Mouse (Mus musculus): ENCODE results near the gene 1810037I17Rik. TPM values are rescaled to one million over a fixed set of nuclear protein-coding genes. Genes with fewer than 3 reads are reported as not detected.

Gene 1810037I17Rik
- total and polyA plus RNA-seq, 3 experiments = 47.3 to 64.9 TPM; not detected in 1

DNA sequence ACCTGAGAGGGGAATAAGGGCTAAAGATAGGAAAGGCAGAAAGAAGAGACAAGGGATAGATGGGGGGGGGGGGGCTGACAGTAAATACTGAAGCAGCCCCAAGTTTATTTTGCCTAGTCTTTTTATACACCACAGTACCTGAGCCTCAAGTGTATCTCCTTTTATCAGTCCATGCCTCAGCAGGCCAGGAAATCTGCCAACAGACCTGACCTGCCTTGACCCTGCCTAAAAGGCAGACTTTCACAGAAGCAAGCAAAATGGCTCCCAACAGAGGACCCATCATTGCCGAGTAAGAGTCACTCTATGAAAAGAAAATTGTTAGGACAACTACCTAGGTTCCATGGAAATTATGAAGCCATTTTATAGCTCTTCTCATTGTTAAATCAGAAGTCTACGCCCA, 16.2 kb upstream of the 1810037I17Rik start:
- Histone ChIP-seq H3K27ac (ENCODE audit: control insufficient read depth, low read depth, low read length) (no peak overlapping the region), H3K9me3 (replicated peaks; ENCODE audit: insufficient read depth, low read length) (no peaks in the 10 kb centered on the region), H3K9ac (ENCODE audit: control insufficient read depth, low read depth, low read length, poor library complexity, severe bottlenecking) (no peak overlapping the region), H3K4me1 (ENCODE audit: control insufficient read depth in 1 of 2, insufficient read depth in 2 of 2, low read length in 2 of 2) (no peaks in the 10 kb centered on the region), H3K36me3 (ENCODE audit: control insufficient read depth in 1 of 2, insufficient read depth in 2 of 2, low read length in 2 of 2) (no peaks in the 10 kb centered on the region), H3K27me3 (ENCODE audit: control insufficient read depth in 1 of 2, insufficient read depth in 2 of 2, low read length in 2 of 2) (no peaks in the 10 kb centered on the region), H3K4me3 (ENCODE audit: control insufficient read depth in 1 of 2, insufficient read depth in 1 of 2, low read depth in 2 of 2, low read length in 2 of 2) (no peak overlapping the region), H3K79me2 (ENCODE audit: control insufficient read depth, insufficient read depth, low read length, poor library complexity) (no peaks in the 10 kb centered on the region)
- DNase-seq (ENCODE audit: low read depth, low spot score) = no peak
- TF ChIP-seq USF1 (IDR thresholded peaks at IDR 0.05; ENCODE audit: low read depth, low read length) (no peak), MAFK (IDR thresholded peaks at IDR 0.05; ENCODE audit: borderline replicate concordance, low read depth, low read length) (no peak), UBTF (IDR thresholded peaks at IDR 0.05; ENCODE audit: borderline replicate concordance, insufficient read depth, low read depth, low read length) (no peak), CHD2 (IDR thresholded peaks at IDR 0.05; ENCODE audit: low read length) (no peak), POLR2AphosphoS2 (IDR thresholded peaks at IDR 0.05; ENCODE audit: low read length) (no peak), TCF12 (IDR thresholded peaks at IDR 0.05; ENCODE audit: low read depth, low read length) (no peak), ZC3H11A (IDR thresholded peaks at IDR 0.05; ENCODE audit: low read depth, low read length) (no peak), MYB (IDR thresholded peaks at IDR 0.05; ENCODE audit: low read depth, low read length) (no peak), MAZ (IDR thresholded peaks at IDR 0.05; ENCODE audit: low read depth, low read length) (no peak), NELFE (IDR thresholded peaks at IDR 0.05; ENCODE audit: low read depth, low read length) (no peak), KAT2A (conservative IDR thresholded peaks at IDR 0.05; ENCODE audit: low read depth, low read length) (no peak), ZKSCAN1 (IDR thresholded peaks at IDR 0.05; ENCODE audit: low read depth, low read length) (no peak), MXI1 (IDR thresholded peaks at IDR 0.05; ENCODE audit: low read depth, low read length) (no peak), CHD1 (IDR thresholded peaks at IDR 0.05; ENCODE audit: low read depth, low read length) (no peak), ZNF384 (IDR thresholded peaks at IDR 0.05; ENCODE audit: low read depth, low read length) (no peak), RAD21 (IDR thresholded peaks at IDR 0.05; ENCODE audit: low read depth, low read length) (no peak), ELF1 (IDR thresholded peaks at IDR 0.05; ENCODE audit: low read depth, low read length) (no peak), BHLHE40 (IDR thresholded peaks at IDR 0.05; ENCODE audit: borderline replicate concordance, low read depth, low read length) (no peak)

DNA sequence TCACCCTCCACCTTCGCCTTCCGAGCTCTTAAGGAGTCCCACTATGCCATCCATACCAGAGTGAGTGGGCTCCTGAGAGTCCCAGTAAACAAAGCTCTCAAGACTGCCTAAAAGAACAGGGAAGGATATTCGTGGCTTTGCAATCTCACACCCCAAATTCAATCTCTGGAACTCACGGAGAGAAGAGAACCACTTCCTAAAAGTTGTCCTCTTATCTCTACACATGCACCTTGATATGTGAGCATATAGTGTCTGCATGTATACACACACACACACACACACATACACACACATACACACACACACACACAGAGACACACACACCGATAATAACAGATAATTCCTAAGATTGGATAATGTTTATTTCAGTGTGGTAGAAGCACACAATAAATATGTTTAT, 8.5 kb upstream of the 1810037I17Rik start:
- Histone ChIP-seq H3K27ac (ENCODE audit: control insufficient read depth, low read depth, low read length) (no peak overlapping the region), H3K36me3 (ENCODE audit: control insufficient read depth in 1 of 2, insufficient read depth in 2 of 2, low read length in 2 of 2) (peaks cover 0 to 32% of the 10 kb centered on the region in 2 experiments; a peak in 2 of 4 replicates), H3K79me2 (ENCODE audit: control insufficient read depth, insufficient read depth, low read length, poor library complexity) (no peaks in the 10 kb centered on the region), H3K9me3 (replicated peaks; ENCODE audit: insufficient read depth, low read length) (no peaks in the 10 kb centered on the region), H3K4me1 (ENCODE audit: control insufficient read depth in 1 of 2, insufficient read depth in 2 of 2, low read length in 2 of 2) (peaks cover 16 to 29% of the 10 kb centered on the region in 2 experiments), H3K27me3 (ENCODE audit: control insufficient read depth in 1 of 2, insufficient read depth in 2 of 2, low read length in 2 of 2) (no peaks in the 10 kb centered on the region), H3K4me3 (ENCODE audit: control insufficient read depth in 1 of 2, insufficient read depth in 1 of 2, low read depth in 2 of 2, low read length in 2 of 2) (no peak overlapping the region), H3K9ac (ENCODE audit: control insufficient read depth, low read depth, low read length, poor library complexity, severe bottlenecking) (no peak overlapping the region)
- peak; percentile 59 for DNase-seq (ENCODE audit: low read depth, low spot score)
- TF ChIP-seq SMC3 (IDR thresholded peaks at IDR 0.05; ENCODE audit: low read depth, low read length) = no peak
- TF ChIP-seq USF1 (IDR thresholded peaks at IDR 0.05; ENCODE audit: low read depth, low read length) = no peak
- TF ChIP-seq ETS1 (IDR thresholded peaks at IDR 0.05; ENCODE audit: low read depth, low read length) = peak; percentile 56
- TF ChIP-seq NRF1 (IDR thresholded peaks at IDR 0.05; ENCODE audit: insufficient read depth, low read depth, low read length, poor library complexity, severe bottlenecking) = no peak
- TF ChIP-seq MYC (IDR thresholded peaks at IDR 0.05; ENCODE audit: low read depth, low read length) = no peak
- TF ChIP-seq CTCF (IDR thresholded peaks at IDR 0.05 in 2 of 3, conservative IDR thresholded peaks at IDR 0.05 in 1 of 3; ENCODE audit: control insufficient read depth in 1 of 3, insufficient read depth in 1 of 3, low read depth in 2 of 3, low read length in 3 of 3, poor library complexity in 1 of 3, severe bottlenecking in 1 of 3) = no peak
- TF ChIP-seq ELF1 (IDR thresholded peaks at IDR 0.05; ENCODE audit: low read depth, low read length) = 0 out of 2 replicates have a peak, but pooled peaks have one; percentile 9
- TF ChIP-seq CHD1 (IDR thresholded peaks at IDR 0.05; ENCODE audit: low read depth, low read length) = no peak
- TF ChIP-seq TAL1 (IDR thresholded peaks at IDR 0.05; ENCODE audit: low read length) = peak; percentile 58; the same call in 1 of the 2 replicates
- TF ChIP-seq POLR2A (IDR thresholded peaks at IDR 0.05; ENCODE audit: control insufficient read depth in 1 of 2, insufficient read depth in 1 of 2, low read depth in 1 of 2, low read length in 2 of 2, poor library complexity in 1 of 2) = no peak
- TF ChIP-seq MAZ (IDR thresholded peaks at IDR 0.05; ENCODE audit: low read depth, low read length) = no peak
- no peak for TF ChIP-seq NELFE (IDR thresholded peaks at IDR 0.05; ENCODE audit: low read depth, low read length)
- TF ChIP-seq EP300 (IDR thresholded peaks at IDR 0.05; ENCODE audit: low read depth in 1 of 2, low read length in 2 of 2) = peak; percentile 67 to 77
- peak; percentile 92 for TF ChIP-seq RCOR1 (IDR thresholded peaks at IDR 0.05; ENCODE audit: low read depth, low read length)
- peak; percentile 77 for TF ChIP-seq GATA1 (IDR thresholded peaks at IDR 0.05; ENCODE audit: low read depth, low read length)
- no peak for TF ChIP-seq RAD21 (IDR thresholded peaks at IDR 0.05; ENCODE audit: low read depth, low read length)
- TF ChIP-seq MAFK (IDR thresholded peaks at IDR 0.05; ENCODE audit: borderline replicate concordance, low read depth, low read length) = no peak
- TF ChIP-seq MAX (IDR thresholded peaks at IDR 0.05; ENCODE audit: low read length) = no peak
- TF ChIP-seq JUND (IDR thresholded peaks at IDR 0.05; ENCODE audit: low read depth, low read length) = no peak
- peak; percentile 50; the same call in 1 of the 2 replicates for TF ChIP-seq BHLHE40 (IDR thresholded peaks at IDR 0.05; ENCODE audit: borderline replicate concordance, low read depth, low read length)
- no peak for TF ChIP-seq ZC3H11A (IDR thresholded peaks at IDR 0.05; ENCODE audit: low read depth, low read length)
- peak; percentile 78 for TF ChIP-seq TCF12 (IDR thresholded peaks at IDR 0.05; ENCODE audit: low read depth, low read length)

Data from MEL (cell line).